Comparison of ENCODE assay signal across 1 mouse cellular context in genomic region chr5:123572357-123573186, GRCm38 (mm10).
TF ChIP-seq lines count a peak whose summit lies in the region.

Gene Vps33a (minus strand): TSS chr5:123573038.

TF ChIP-seq in CH12.LX, 34 proteins besides CTCF, POLR2A, EP300 and RAD21 (continued from another document):
- 0 out of 2 replicates have a peak, but pooled peaks have one; percentile 51 for TF ChIP-seq KAT2A (IDR thresholded peaks at IDR 0.05; ENCODE audit: insufficient replicate concordance, low read length)
- no peak for TF ChIP-seq GABPA (IDR thresholded peaks at IDR 0.05; ENCODE audit: insufficient replicate concordance, low read depth, low read length)
- TF ChIP-seq CHD2 (IDR thresholded peaks at IDR 0.05; ENCODE audit: low read length): no peak
- peak; percentile 84 for TF ChIP-seq TCF12 (IDR thresholded peaks at IDR 0.05; ENCODE audit: low read depth, low read length)
- peak; percentile 68 for TF ChIP-seq ELF1 (IDR thresholded peaks at IDR 0.05; ENCODE audit: low read depth, low read length)
